Mouse (Mus musculus) E14TG2a.4 (cell line): ENCODE data around the gene Nucks1.

Source experiments
- CTCF ChIP-seq: conservative IDR thresholded peaks from 2 replicates; pipeline ENCODE4 v1.5.1; 2014; ENCODE audit warnings: low read length
- POU5F1 ChIP-seq: IDR thresholded peaks from 2 replicates; pipeline ENCODE4 v1.6.1; 2014; ENCODE audit warnings: low read length, borderline replicate concordance

DNA sequence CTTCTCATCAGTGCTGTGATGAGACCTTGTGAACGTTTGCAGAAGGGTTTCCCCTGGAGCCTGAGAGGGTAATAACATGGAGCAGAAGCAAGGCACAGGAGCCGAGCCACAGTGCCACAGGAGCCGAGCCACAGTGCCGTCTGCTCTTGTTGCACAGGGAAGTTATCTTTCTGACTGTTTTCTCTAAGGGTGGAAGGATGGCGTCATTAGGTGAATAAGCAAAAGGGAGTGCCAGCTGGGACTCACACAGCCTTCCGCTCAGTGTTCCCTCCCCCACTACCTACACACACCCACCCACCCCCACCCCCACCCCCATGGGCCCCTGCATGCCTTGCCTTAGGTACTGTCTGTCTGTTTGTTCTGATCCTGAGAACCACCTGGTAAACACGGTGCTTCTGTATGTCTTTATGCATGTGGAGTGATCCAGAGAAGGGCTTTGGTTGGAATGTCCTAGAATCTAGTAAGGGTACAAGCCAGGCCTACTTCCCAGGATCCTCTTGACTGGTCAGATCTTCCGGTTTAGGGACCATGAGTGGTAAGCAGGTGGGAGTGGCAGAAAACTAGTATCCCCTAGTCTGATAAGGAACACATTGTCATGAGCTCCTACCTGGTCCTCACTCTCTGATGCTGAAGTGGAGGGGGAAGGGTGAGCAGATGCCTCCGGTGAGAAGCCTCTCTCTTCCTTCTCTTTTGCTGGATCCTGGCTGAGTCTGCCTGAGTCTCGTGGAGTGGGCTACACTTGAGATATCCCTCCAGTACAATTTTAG is 35.5 kb downstream of the Nucks1 start:
- TF ChIP-seq POU5F1 (no peak), CTCF (no peak)
